ENCODE assay signal across 27 mouse cellular contexts in the genomic region with DNA sequence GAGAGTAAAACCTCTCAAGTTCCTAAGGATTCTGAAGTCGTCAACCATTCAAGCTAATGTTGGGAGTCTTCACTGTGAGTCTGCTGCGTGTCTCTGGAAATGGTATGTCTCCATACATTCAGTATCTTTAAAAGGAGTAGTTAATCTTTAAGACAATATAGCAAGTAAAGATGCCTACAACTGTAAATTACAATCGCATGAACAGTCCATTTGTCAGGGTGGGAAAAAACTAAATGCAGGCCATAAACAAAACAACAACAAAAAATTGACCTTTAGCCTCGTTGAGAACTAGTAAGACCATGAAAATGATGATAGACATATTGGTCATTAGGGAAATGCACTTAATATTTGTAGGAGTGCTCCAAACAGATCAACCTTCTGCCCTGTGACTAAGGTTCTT. TPM values are rescaled to one million over a fixed set of nuclear protein-coding genes. Genes with fewer than 3 reads are reported as not detected.
"Had no signal": no experiment of that assay in that cellular context is flagged by ENCODE, and none has a peak within 500 bp of the region (broad histone marks: within the 10 kb centered on the region; RNA-seq: fewer than 3 reads in every experiment).

A gene (minus strand): TSS at position 101 of the 400 bp plus-strand sequence.

- H3K36me3 ChIP-seq: heart, embryonic 10.5 days; heart, embryonic 12.5 days; heart, embryonic 13.5 days; heart, embryonic 15.5 days; hindbrain, embryonic 10.5 days; hindbrain, embryonic 12.5 days; hindbrain, embryonic 13.5 days; hindbrain, embryonic 15.5 days; intestine, embryonic 15.5 days; kidney, embryonic 15.5 days had no signal

- H3K4me3 ChIP-seq: heart, embryonic 10.5 days; heart, embryonic 12.5 days; heart, embryonic 13.5 days; heart, embryonic 15.5 days; hindbrain, embryonic 10.5 days; hindbrain, embryonic 12.5 days; hindbrain, embryonic 13.5 days; hindbrain, embryonic 15.5 days; intestine, embryonic 15.5 days; kidney, embryonic 15.5 days; layer of hippocampus, adult 2 months; left cerebral cortex, adult 2 months had no signal

- H3K9me3 ChIP-seq: heart, embryonic 10.5 days; heart, embryonic 12.5 days; heart, embryonic 13.5 days; heart, embryonic 15.5 days; hindbrain, embryonic 10.5 days; hindbrain, embryonic 12.5 days; hindbrain, embryonic 13.5 days; hindbrain, embryonic 15.5 days; intestine, embryonic 15.5 days; kidney, embryonic 15.5 days had no signal

- H3K4me2 ChIP-seq: heart, embryonic 11.5 days; heart, embryonic 12.5 days; heart, embryonic 13.5 days; heart, embryonic 15.5 days; hindbrain, embryonic 12.5 days; hindbrain, embryonic 13.5 days; hindbrain, embryonic 14.5 days; hindbrain, embryonic 15.5 days; intestine, embryonic 15.5 days; kidney, embryonic 15.5 days had no signal

- ATAC-seq: hindbrain, embryonic 16.5 days; hindbrain, postnatal 0 days; inflammation-experienced regulatory T-cells, adult 6 months; intestine, embryonic 15.5 days had no signal

- H3K27me3 ChIP-seq: heart, embryonic 12.5 days; heart, embryonic 13.5 days; heart, embryonic 15.5 days; hindbrain, embryonic 12.5 days; hindbrain, embryonic 13.5 days; hindbrain, embryonic 15.5 days; intestine, embryonic 15.5 days; kidney, embryonic 15.5 days had no signal

- H3K4me1 ChIP-seq: heart, embryonic 10.5 days; heart, embryonic 12.5 days; heart, embryonic 13.5 days; heart, embryonic 15.5 days; hindbrain, embryonic 10.5 days; hindbrain, embryonic 12.5 days; hindbrain, embryonic 13.5 days; hindbrain, embryonic 15.5 days; intestine, embryonic 15.5 days; kidney, embryonic 15.5 days had no signal

- H3K27ac ChIP-seq: heart, embryonic 10.5 days; heart, embryonic 13.5 days; heart, embryonic 15.5 days; hindbrain, embryonic 10.5 days; hindbrain, embryonic 12.5 days; hindbrain, embryonic 13.5 days; hindbrain, embryonic 14.5 days; hindbrain, embryonic 15.5 days; hindbrain, postnatal 0 days; intestine, embryonic 15.5 days; kidney, embryonic 15.5 days; kidney, postnatal 0 days; layer of hippocampus, adult 2 months; left cerebral cortex, adult 2 months had no signal

- H3K9ac ChIP-seq: heart, embryonic 12.5 days; heart, embryonic 13.5 days; heart, embryonic 15.5 days; hindbrain, embryonic 12.5 days; hindbrain, embryonic 13.5 days; hindbrain, embryonic 14.5 days; hindbrain, embryonic 15.5 days; intestine, embryonic 15.5 days; kidney, embryonic 15.5 days had no signal

RNA-seq across cellular contexts. Expression of the gene that starts here (rescaled TPM):
- polyA plus RNA-seq: heart, embryonic 10.5 days; heart, embryonic 11.5 days; heart, embryonic 12.5 days; heart, embryonic 13.5 days; heart, embryonic 14.5 days; heart, embryonic 15.5 days; heart, embryonic 16.5 days; heart, postnatal 0 days; hindbrain, embryonic 10.5 days; hindbrain, embryonic 11.5 days; hindbrain, embryonic 12.5 days; hindbrain, embryonic 13.5 days; hindbrain, embryonic 15.5 days; hindbrain, embryonic 16.5 days; hindbrain, postnatal 0 days; inflammation-experienced regulatory T-cells, adult 6 months; intestine, embryonic 14.5 days; intestine, embryonic 15.5 days; kidney, adult 2 months; kidney, embryonic 14.5 days; kidney, embryonic 15.5 days; kidney, embryonic 16.5 days; kidney, postnatal 0 days; large intestine, adult 2 months had no signal
